Mouse (Mus musculus) liver, adult 2 months (tissue): ENCODE measurements around the gene Rab3ip.

Experiments
- CTCF ChIP-seq: fragments of 200-500 bp; IDR thresholded peaks from 2 replicates; pipeline ENCODE4 v1.5.1; 2011; ENCODE audit warnings: low read depth, low read length, control low read depth
- POLR2A ChIP-seq: fragments of 200-500 bp; IDR thresholded peaks from 2 replicates; pipeline ENCODE4 v1.6.1; 2011; ENCODE audit warnings: low read length, control low read depth; ENCODE audit not compliant: insufficient read depth; ENCODE audit errors: extremely low read depth

DNA sequence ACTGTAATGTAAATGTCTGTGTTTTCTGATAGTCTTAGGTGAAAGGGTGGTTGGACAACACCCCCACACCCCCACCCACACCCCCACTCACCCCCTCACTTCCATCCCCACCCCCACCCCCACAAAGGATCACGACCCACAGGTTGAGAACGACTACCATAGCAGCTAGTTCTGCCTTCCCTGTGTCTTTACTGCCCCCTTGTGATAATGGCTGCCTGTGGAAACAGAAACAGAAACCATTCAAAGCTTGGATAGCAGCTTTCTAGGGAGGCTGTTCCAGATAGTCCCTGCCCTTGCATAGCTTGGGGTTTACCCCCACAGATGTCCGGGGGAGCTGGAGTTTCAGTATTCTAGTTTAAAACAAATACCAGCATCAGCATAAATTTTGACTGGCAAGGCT is 56.8 kb downstream of the Rab3ip start:
- TF ChIP-seq CTCF (peak; percentile 31; the same call in 1 of the 2 replicates), POLR2A (no peak)
